In genomic region chr10:51432940-51433339, GRCm38 (mm10) we compare ENCODE assay signal across 36 mouse cellular contexts. TPM values are rescaled to one million over a fixed set of nuclear protein-coding genes. Genes with fewer than 3 reads are reported as not detected.
DNase-seq lines count a peak whose midpoint lies in the region; ATAC-seq and TF ChIP-seq lines count a peak whose summit lies in the region.
"Had no signal": no experiment of that assay in that cellular context is flagged by ENCODE, and none has a peak within 500 bp of the region (broad histone marks: within the 10 kb centered on the region; RNA-seq: fewer than 3 reads in every experiment).

No protein-coding gene starts in this region.

- TF ChIP-seq EP300 in liver, embryonic 14.5 days (IDR thresholded peaks at IDR 0.05; ENCODE audit: low read depth) = no peak

- DNase-seq in 416B (ENCODE audit: low read depth) = peak; percentile 61
- DNase-seq in liver, embryonic 14.5 days (ENCODE audit: low read depth in 3 of 3, low spot score in 3 of 3) = no peak
- no peak for DNase-seq in left cerebral cortex, adult 11 months (ENCODE audit: low spot score)
- no peak for DNase-seq in ovary, postnatal 14 days (ENCODE audit: low spot score)
- no peak for DNase-seq in thymus, adult 18-20 months
- DNase-seq: adrenal gland, adult 2 months; adrenal gland, postnatal 36 days; cerebellum, adult 8-10 months; cerebellum, postnatal 36 days; embryo, embryonic 11 days; gastrocnemius, postnatal 14 days; heart, adult 11 months; heart, postnatal 36 days; kidney, adult 11 months; kidney, postnatal 14 days; layer of hippocampus, adult 9-11 months; lung, postnatal 36 days; thymus, postnatal 14 days had no signal

- H3K27ac ChIP-seq in liver, embryonic 14.5 days = no peak overlapping the region
- H3K27ac ChIP-seq: embryonic facial prominence, embryonic 12.5 days; heart, embryonic 10.5 days; heart, embryonic 15.5 days; hindbrain, embryonic 15.5 days; limb, embryonic 12.5 days; liver, embryonic 15.5 days; neural tube, embryonic 12.5 days; stomach, embryonic 15.5 days had no signal

- no peak for TF ChIP-seq CTCF in liver, embryonic 14.5 days (IDR thresholded peaks at IDR 0.05; ENCODE audit: low read depth)

- H3K4me2 ChIP-seq in liver, embryonic 14.5 days (ENCODE audit: low read depth) = no peak overlapping the region
- H3K4me2 ChIP-seq: embryonic facial prominence, embryonic 12.5 days; heart, embryonic 15.5 days; hindbrain, embryonic 15.5 days; limb, embryonic 12.5 days; liver, embryonic 15.5 days; midbrain, embryonic 11.5 days; neural tube, embryonic 12.5 days; stomach, embryonic 15.5 days had no signal

- H3K9me3 ChIP-seq in liver, embryonic 14.5 days (ENCODE audit: control insufficient read depth, low read length) = no peaks in the 10 kb centered on the region
- H3K9me3 ChIP-seq: embryonic facial prominence, embryonic 12.5 days; heart, embryonic 10.5 days; heart, embryonic 15.5 days; hindbrain, embryonic 15.5 days; limb, embryonic 12.5 days; liver, embryonic 15.5 days; neural tube, embryonic 12.5 days; stomach, embryonic 15.5 days had no signal

- no peak overlapping the region for H3K9ac ChIP-seq in liver, embryonic 14.5 days (replicated peaks)
- H3K9ac ChIP-seq: embryonic facial prominence, embryonic 12.5 days; heart, embryonic 15.5 days; hindbrain, embryonic 15.5 days; limb, embryonic 12.5 days; liver, embryonic 15.5 days; neural tube, embryonic 12.5 days; stomach, embryonic 15.5 days had no signal

- no peaks in the 10 kb centered on the region for H3K27me3 ChIP-seq in liver, embryonic 14.5 days (ENCODE audit: control insufficient read depth, insufficient read depth, low read length)
- H3K27me3 ChIP-seq: embryonic facial prominence, embryonic 12.5 days; heart, embryonic 15.5 days; hindbrain, embryonic 15.5 days; limb, embryonic 12.5 days; liver, embryonic 15.5 days; neural tube, embryonic 12.5 days; stomach, embryonic 15.5 days had no signal

- H3K4me1 ChIP-seq in liver, embryonic 14.5 days (replicated peaks; ENCODE audit: control insufficient read depth in 2 of 2, insufficient read depth in 2 of 2, low read length in 1 of 2) = no peaks in the 10 kb centered on the region; a peak in 1 of 4 replicates
- H3K4me1 ChIP-seq: embryonic facial prominence, embryonic 12.5 days; heart, embryonic 10.5 days; heart, embryonic 15.5 days; hindbrain, embryonic 15.5 days; limb, embryonic 12.5 days; liver, embryonic 15.5 days; neural tube, embryonic 12.5 days; stomach, embryonic 15.5 days had no signal

- no peaks in the 10 kb centered on the region for H3K36me3 ChIP-seq in liver, embryonic 14.5 days (replicated peaks; ENCODE audit: control insufficient read depth, insufficient read depth, low read depth)
- H3K36me3 ChIP-seq: embryonic facial prominence, embryonic 12.5 days; heart, embryonic 10.5 days; heart, embryonic 15.5 days; hindbrain, embryonic 15.5 days; limb, embryonic 12.5 days; liver, embryonic 15.5 days; neural tube, embryonic 12.5 days; stomach, embryonic 15.5 days had no signal

- H3K4me3 ChIP-seq in liver, embryonic 14.5 days (ENCODE audit: insufficient read depth in 1 of 2, low read depth in 2 of 2, low read length in 2 of 2) = no peak overlapping the region
- H3K4me3 ChIP-seq: embryonic facial prominence, embryonic 12.5 days; heart, embryonic 10.5 days; heart, embryonic 15.5 days; hindbrain, embryonic 15.5 days; limb, embryonic 12.5 days; liver, embryonic 15.5 days; myocyte; neural tube, embryonic 12.5 days; stomach, embryonic 15.5 days had no signal

- ATAC-seq in common myeloid progenitor, adult 5-6 weeks (replicated peaks; ENCODE audit: low read depth, poor library complexity, severe bottlenecking) = peak; percentile 86
- peak; percentile 39 for ATAC-seq in liver, embryonic 14.5 days (ENCODE audit: insufficient read depth)
- peak; percentile 84 for ATAC-seq in megakaryocyte progenitor cell, adult 5-6 weeks (replicated peaks; ENCODE audit: poor library complexity)
- ATAC-seq: activated CD4-positive, CD25-positive, alpha-beta regulatory T cell, adult 4 months; forebrain, embryonic 14.5 days; inflammation-experienced regulatory T-cells, adult 6 months; midbrain, embryonic 16.5 days had no signal

RNA-seq across cellular contexts. Expression of gene Gm49339, which starts 47.5 kb away (rescaled TPM):
- total RNA-seq in common myeloid progenitor, adult 5-6 weeks (2017) = not detected in 2 replicates
- 1.4 and 1.8 TPM in 2 replicates for polyA plus RNA-seq in liver, embryonic 14.5 days (2012; rRNA removed)
- polyA plus RNA-seq in liver, embryonic 14.5 days (2014; fragmentation: Nextera tagmentation; extraction: Ambion mirVana) = 1.1 and 2.5 TPM in 2 replicates
- 1.1 TPM in 1 of 2 replicates, not detected in the other for total RNA-seq in megakaryocyte progenitor cell, adult 5-6 weeks (2015)
- 0.20 and 1.1 TPM in 2 replicates for total RNA-seq in megakaryocyte progenitor cell, adult 5-6 weeks (2017)
- total RNA-seq: left cerebral cortex, adult 18-20 months; left cerebral cortex, postnatal 14 days had no signal
- polyA plus RNA-seq: embryonic facial prominence, embryonic 12.5 days; forebrain, embryonic 14.5 days; hindbrain, embryonic 15.5 days; limb, embryonic 12.5 days; midbrain, embryonic 11.5 days; midbrain, embryonic 16.5 days; myocyte; neural tube, embryonic 12.5 days had no signal

RNA-seq across cellular contexts. Expression of gene Lilr4b, which starts 47.5 kb away (rescaled TPM):
- total RNA-seq in common myeloid progenitor, adult 5-6 weeks (2017) = 8.1 and 11.0 TPM in 2 replicates
- polyA plus RNA-seq in liver, embryonic 14.5 days (2012; rRNA removed) = 0.70 and 1.1 TPM in 2 replicates
- 0.75 and 1.8 TPM in 2 replicates for polyA plus RNA-seq in liver, embryonic 14.5 days (2014; fragmentation: Nextera tagmentation; extraction: Ambion mirVana)
- total RNA-seq in megakaryocyte progenitor cell, adult 5-6 weeks (2015) = 19.2 and 24.3 TPM in 2 replicates
- 12.6 and 21.0 TPM in 2 replicates for total RNA-seq in megakaryocyte progenitor cell, adult 5-6 weeks (2017)
- polyA plus RNA-seq: heart, embryonic 10.5 days; myocyte; neural tube, embryonic 12.5 days had no signal

RNA-seq across cellular contexts. Expression of gene Lilrb4a, which starts 57.8 kb away (rescaled TPM):
- total RNA-seq in common myeloid progenitor, adult 5-6 weeks (2017) = 11.6 and 17.0 TPM in 2 replicates
- polyA plus RNA-seq in liver, embryonic 14.5 days (2012; rRNA removed) = 1.7 and 2.7 TPM in 2 replicates
- 0.78 and 5.0 TPM in 2 replicates for polyA plus RNA-seq in liver, embryonic 14.5 days (2014; fragmentation: Nextera tagmentation; extraction: Ambion mirVana)
- 27.7 and 39.5 TPM in 2 replicates for total RNA-seq in megakaryocyte progenitor cell, adult 5-6 weeks (2015)
- 26.8 and 31.4 TPM in 2 replicates for total RNA-seq in megakaryocyte progenitor cell, adult 5-6 weeks (2017)
- polyA plus RNA-seq: myocyte had no signal
